Mouse (Mus musculus): Measurements from ENCODE around the gene S100a4.

Gene S100a4

GRCm38 (mm10) chr3:90625496-90625895, 21.9 kb downstream of the S100a4 start:
- no peak for DNase-seq (ENCODE audit: low spot score in 2 of 2)

- DNase-seq (ENCODE audit: low spot score in 2 of 2) = peak in 1 of 2 experiments; percentile 10
Measured at GRCm38 (mm10) chr3:90626266-90627021, 22.9 kb downstream of the S100a4 start.

GRCm38 (mm10) chr3:90627366-90627765, 23.8 kb downstream of the S100a4 start:
- peak in 1 of 2 experiments; percentile 14 for DNase-seq (ENCODE audit: low spot score in 2 of 2)

GRCm38 (mm10) chr3:90627807-90628206, 24.2 kb downstream of the S100a4 start:
- DNase-seq (ENCODE audit: low spot score in 2 of 2) = peak in 1 of 2 experiments; percentile 45

GRCm38 (mm10) chr3:90629298-90629697, 25.7 kb downstream of the S100a4 start:
- DNase-seq (ENCODE audit: low spot score in 2 of 2) = peak in 1 of 2 experiments; percentile 5

- no peak for DNase-seq (ENCODE audit: low spot score in 2 of 2)
Measured at GRCm38 (mm10) chr3:90631984-90632383, 28.4 kb downstream of the S100a4 start.

GRCm38 (mm10) chr3:90638511-90639275, 35.1 kb downstream of the S100a4 start:
- no peak for DNase-seq (ENCODE audit: low spot score in 2 of 2)

GRCm38 (mm10) chr3:90639511-90640154, 36.1 kb downstream of the S100a4 start:
- no peak for DNase-seq (ENCODE audit: low spot score in 2 of 2)

- no peak for DNase-seq (ENCODE audit: low spot score in 2 of 2)
Measured at GRCm38 (mm10) chr3:90640981-90641380, 37.4 kb downstream of the S100a4 start.

GRCm38 (mm10) chr3:90644220-90644619, 40.6 kb downstream of the S100a4 start:
- peak in 1 of 2 experiments; percentile 42 for DNase-seq (ENCODE audit: low spot score in 2 of 2)

GRCm38 (mm10) chr3:90647291-90647690, 43.7 kb downstream of the S100a4 start:
- DNase-seq (ENCODE audit: low spot score in 2 of 2) = no peak

- peak in 1 of 2 experiments; percentile 40 for DNase-seq (ENCODE audit: low spot score in 2 of 2)
Measured at GRCm38 (mm10) chr3:90648981-90649380, 45.4 kb downstream of the S100a4 start.

GRCm38 (mm10) chr3:90649832-90650231, 46.3 kb downstream of the S100a4 start:
- no peak for DNase-seq (ENCODE audit: low spot score in 2 of 2)

- peak; percentile 85 to 90 for DNase-seq (ENCODE audit: low spot score in 2 of 2)
Measured at GRCm38 (mm10) chr3:90652878-90653508, 49.4 kb downstream of the S100a4 start.

- DNase-seq (ENCODE audit: low spot score in 2 of 2) = no peak
Measured at GRCm38 (mm10) chr3:90653717-90654116, 50.1 kb downstream of the S100a4 start, which contains the start of gene S100a7a. TSS of gene S100a7a (plus strand) at chr3:90654017.

Data from right cerebral cortex, postnatal 10 days (tissue).